Mouse (Mus musculus) hindbrain, embryonic 16.5 days (tissue): ENCODE results near the gene Kdsr. TPM values are rescaled to one million over a fixed set of nuclear protein-coding genes. Genes with fewer than 3 reads are reported as not detected.

Experiments
- ATAC-seq: fragments of 200-750 bp; cut with Nextera tagmentation; 2 replicates; pipeline ENCODE4 v1.8.0; 2017; ENCODE audit warnings: moderate TSS enrichment, moderate library complexity
- H3K27ac ChIP-seq: fragments of 300-500 bp; sonication (generic); 2 replicates; pipeline ENCODE4 v1.5.1; 2014; ENCODE audit warnings: low read depth, mild to moderate bottlenecking, control low read depth, low read length, moderate library complexity
- H3K27me3 ChIP-seq: fragments of 300-500 bp; sonication (generic); replicated peaks from 2 replicates; pipeline ENCODE4 v1.6.1; 2014; ENCODE audit warnings: low read length; ENCODE audit not compliant: control insufficient read depth, insufficient read depth
- H3K36me3 ChIP-seq: fragments of 300-500 bp; sonication (generic); 2 replicates; pipeline ENCODE4 v1.6.1; 2014; ENCODE audit warnings: mild to moderate bottlenecking, low read length, moderate library complexity, mixed read lengths; ENCODE audit not compliant: control insufficient read depth, insufficient read depth
- H3K4me1 ChIP-seq: fragments of 300-500 bp; sonication (generic); 2 replicates; pipeline ENCODE4 v1.6.1; 2014; ENCODE audit warnings: low read depth, low read length; ENCODE audit not compliant: control insufficient read depth, insufficient read depth
- H3K4me2 ChIP-seq: fragments of 300-500 bp; sonication (generic); 2 replicates; pipeline ENCODE4 v1.6.1; 2014; ENCODE audit warnings: mild to moderate bottlenecking, low read length, control low read depth, moderate library complexity
- H3K4me3 ChIP-seq: fragments of 300-500 bp; sonication (generic); 2 replicates; pipeline ENCODE4 v1.5.1; 2014; ENCODE audit warnings: mild to moderate bottlenecking, low read length, control low read depth, moderate library complexity
- H3K9ac ChIP-seq: fragments of 300-500 bp; sonication (generic); 2 replicates; pipeline ENCODE4 v1.6.1; 2014; ENCODE audit warnings: low read depth, mild to moderate bottlenecking, control low read depth, low read length, moderate library complexity
- H3K9me3 ChIP-seq: fragments of 300-500 bp; sonication (generic); 2 replicates; pipeline ENCODE4 v1.6.1; 2014; ENCODE audit warnings: mild to moderate bottlenecking, low read length, moderate library complexity; ENCODE audit not compliant: control insufficient read depth
- WGBS: fragments of 180-500 bp; shearing (Covaris S2); extraction: QIAGEN DNeasy Blood & Tissue Kit; methylation state at CpG from one replicate; pipeline ENCODE4 v1.1.7; 2014; 5-methylcytosine and 5-hydroxymethylcytosine counted together
- polyA plus RNA-seq: library from polyadenylated mRNA; unstranded; fragments of >200 nt; fragmentation: Nextera tagmentation; extraction: Ambion mirVana; gene quantifications from 2 replicates; pipeline ENCODE4 v1.2.1, GENCODE M21; 2015

The Kdsr gene
- polyA plus RNA-seq, 1 experiment from 2014 or later = 16.3 TPM

GRCm38 (mm10) chr1:106717071-106717601 is 42.4 kb downstream of the Kdsr start:
- Histone ChIP-seq H3K4me2 (no peak overlapping the region), H3K4me1 (peaks cover 7% of the 10 kb centered on the region), H3K4me3 (no peak overlapping the region), H3K9me3 (no peaks in the 10 kb centered on the region), H3K9ac (peak overlapping the region; percentile 33; the same call in 1 of the 2 replicates), H3K27me3 (no peaks in the 10 kb centered on the region), H3K36me3 (no peaks in the 10 kb centered on the region), H3K27ac (no peak overlapping the region)
- WGBS = 28% methylated on average over 7 of the region's 7 CpGs
- no peak for ATAC-seq

- no peak for ATAC-seq
- 92% methylated on average over 3 of the region's 3 CpGs for WGBS
- Histone ChIP-seq H3K27me3 (no peaks in the 10 kb centered on the region), H3K4me1 (peaks cover 11% of the 10 kb centered on the region), H3K4me2 (no peak overlapping the region), H3K4me3 (no peak overlapping the region), H3K9ac (no peak overlapping the region), H3K27ac (no peak overlapping the region), H3K36me3 (no peaks in the 10 kb centered on the region), H3K9me3 (no peaks in the 10 kb centered on the region)
Observed at GRCm38 (mm10) chr1:106716141-106716540, 43.4 kb downstream of the Kdsr start.

- ATAC-seq = no peak
- Histone ChIP-seq H3K9me3 (no peaks in the 10 kb centered on the region), H3K4me2 (no peak overlapping the region), H3K27ac (no peak overlapping the region), H3K9ac (no peak overlapping the region), H3K4me3 (no peak overlapping the region), H3K36me3 (no peaks in the 10 kb centered on the region), H3K27me3 (no peaks in the 10 kb centered on the region), H3K4me1 (peaks cover 11% of the 10 kb centered on the region)
- WGBS = 86% methylated on average over 13 of the region's 13 CpGs
Observed at GRCm38 (mm10) chr1:106715111-106716083, 44.1 kb downstream of the Kdsr start.

GRCm38 (mm10) chr1:106714530-106714981 is 45.0 kb downstream of the Kdsr start:
- peak; percentile 70 for ATAC-seq
- H3K36me3 ChIP-seq = no peaks in the 10 kb centered on the region
- H3K4me2 ChIP-seq = peak overlapping the region; percentile 84
- peaks cover 11% of the 10 kb centered on the region for H3K4me1 ChIP-seq
- H3K4me3 ChIP-seq = peak overlapping the region; percentile 65
- peak overlapping the region; percentile 93 for H3K27ac ChIP-seq
- H3K9ac ChIP-seq = peak overlapping the region; percentile 96
- H3K9me3 ChIP-seq = no peaks in the 10 kb centered on the region
- H3K27me3 ChIP-seq = no peaks in the 10 kb centered on the region
- 4% methylated on average over 21 of the region's 21 CpGs for WGBS

GRCm38 (mm10) chr1:106713621-106714529 is 45.7 kb downstream of the Kdsr start, which contains the start of gene Bcl2:
Bcl2 (minus strand) TSS chr1:106714274.
- WGBS = under 1% methylated on average over 54 of the region's 95 CpGs
- peaks cover 11% of the 10 kb centered on the region for H3K4me1 ChIP-seq
- no peaks in the 10 kb centered on the region for H3K27me3 ChIP-seq
- no peaks in the 10 kb centered on the region for H3K36me3 ChIP-seq
- H3K4me3 ChIP-seq = peak within 1 kb of the TSS; percentile 65
- peak within 1 kb of the TSS; percentile 84 for H3K4me2 ChIP-seq
- ATAC-seq = peak; percentile 87
- H3K27ac ChIP-seq = peak within 1 kb of the TSS; percentile 93
- no peaks in the 10 kb centered on the region for H3K9me3 ChIP-seq
- peak within 1 kb of the TSS; percentile 96 for H3K9ac ChIP-seq

- peak overlapping the region; percentile 65 for H3K4me3 ChIP-seq
- 0 out of 2 replicates have a peak, but pooled peaks have one; percentile 1 for ATAC-seq
- WGBS = 11% methylated on average over 22 of the region's 22 CpGs
- H3K9ac ChIP-seq = peak overlapping the region; percentile 72
- H3K4me2 ChIP-seq = peak overlapping the region; percentile 84
- H3K9me3 ChIP-seq = no peaks in the 10 kb centered on the region
- no peaks in the 10 kb centered on the region for H3K36me3 ChIP-seq
- peaks cover 14% of the 10 kb centered on the region for H3K4me1 ChIP-seq
- peak overlapping the region; percentile 3; the same call in 1 of the 2 replicates for H3K27ac ChIP-seq
- H3K27me3 ChIP-seq = no peaks in the 10 kb centered on the region
Observed at GRCm38 (mm10) chr1:106712330-106712729, 47.2 kb downstream of the Kdsr start.

- WGBS = 65% methylated on average over 12 of the region's 12 CpGs
- Histone ChIP-seq H3K9me3 (no peaks in the 10 kb centered on the region), H3K27ac (no peak overlapping the region), H3K4me3 (peak overlapping the region; percentile 65), H3K9ac (peak overlapping the region; percentile 72; the same call in 1 of the 2 replicates), H3K4me1 (peaks cover 14% of the 10 kb centered on the region), H3K4me2 (peak overlapping the region; percentile 84), H3K27me3 (no peaks in the 10 kb centered on the region), H3K36me3 (no peaks in the 10 kb centered on the region)
- no peak for ATAC-seq
Observed at GRCm38 (mm10) chr1:106711356-106712125, 48.0 kb downstream of the Kdsr start.

GRCm38 (mm10) chr1:106710202-106710601 is 49.3 kb downstream of the Kdsr start:
- peaks cover 14% of the 10 kb centered on the region for H3K4me1 ChIP-seq
- peak overlapping the region; percentile 15; the same call in 1 of the 2 replicates for H3K4me3 ChIP-seq
- H3K27ac ChIP-seq = no peak overlapping the region
- WGBS = 78% methylated on average over 7 of the region's 7 CpGs
- H3K4me2 ChIP-seq = peak overlapping the region; percentile 43
- H3K36me3 ChIP-seq = no peaks in the 10 kb centered on the region
- H3K27me3 ChIP-seq = no peaks in the 10 kb centered on the region
- ATAC-seq = no peak
- H3K9ac ChIP-seq = peak overlapping the region; percentile 17; the same call in 1 of the 2 replicates
- H3K9me3 ChIP-seq = no peaks in the 10 kb centered on the region
